Mouse (Mus musculus) kidney, adult 18-20 months (tissue): Measurements from ENCODE around the gene Lemd1.
"Not testable (repeated sequence)": the region's sequence is repeated elsewhere in the genome, so short reads cannot be mapped to it uniquely, and the experiment has no call there.

Experiments
- DNase-seq: peaks from one replicate; pipeline ENCODE4 v3.0.0; 2021

Lemd1 gene

GRCm38 (mm10) chr1:132261058-132261457 is 69.8 kb downstream of the Lemd1 start:
- DNase-seq, result no peak

- DNase-seq, result no peak
These were observed 72.4 kb downstream of the Lemd1 start for GRCm38 (mm10) chr1:132263618-132264017.

GRCm38 (mm10) chr1:132264577-132264976 is 73.3 kb downstream of the Lemd1 start:
- DNase-seq, result no peak

DNA sequence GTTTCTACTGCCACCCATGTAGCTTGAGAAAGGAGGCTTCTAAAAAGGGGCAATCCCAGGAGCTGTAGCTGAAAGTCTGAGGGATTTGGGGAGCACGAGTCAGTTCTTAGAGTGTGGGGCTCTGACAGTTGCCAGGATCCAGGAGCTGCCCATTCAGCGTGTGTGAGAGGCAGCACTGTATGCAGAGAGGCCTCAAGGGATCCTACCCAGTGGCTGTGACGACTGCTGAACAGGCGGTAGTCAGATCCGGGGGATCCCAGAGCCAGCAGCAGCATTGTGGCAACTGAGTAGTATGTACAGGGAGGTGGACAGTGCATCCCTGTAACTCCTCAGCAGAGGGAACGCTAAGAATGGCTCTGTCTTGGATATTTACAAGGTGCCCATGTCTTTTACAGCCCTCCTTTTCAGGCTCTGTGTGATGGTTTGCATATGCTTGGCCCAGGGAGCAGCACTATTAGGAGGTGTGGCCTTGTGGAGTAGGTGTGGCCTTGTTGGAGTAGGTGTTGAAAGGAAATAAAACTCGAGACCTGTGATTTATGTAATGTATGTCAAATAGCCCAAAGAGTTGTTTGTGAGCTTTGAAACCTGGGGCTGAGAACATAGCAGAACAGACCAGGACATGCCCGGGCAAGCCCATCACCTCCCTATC is 74.1 kb downstream of the Lemd1 start:
- no peak for DNase-seq

DNA sequence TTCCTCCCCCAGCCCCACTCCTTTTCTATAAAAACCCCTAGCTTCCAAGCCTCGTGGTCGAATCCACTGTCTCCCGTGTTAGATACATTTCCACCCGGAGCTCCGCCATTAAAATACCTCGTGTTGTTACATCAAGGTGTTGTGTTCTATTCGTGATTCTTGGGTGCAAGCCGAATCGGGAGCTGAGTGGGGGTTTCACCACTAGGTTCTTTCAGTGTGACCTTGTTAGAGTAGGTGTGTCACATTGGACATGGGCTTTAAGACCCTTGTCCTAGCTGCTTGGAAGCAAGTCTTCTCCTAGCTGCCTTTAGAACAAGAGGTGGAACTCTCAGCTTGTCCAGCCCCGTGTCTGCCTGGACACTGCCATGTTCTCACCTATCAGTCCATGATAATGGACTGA is 74.7 kb downstream of the Lemd1 start:
- no peak for DNase-seq

DNA sequence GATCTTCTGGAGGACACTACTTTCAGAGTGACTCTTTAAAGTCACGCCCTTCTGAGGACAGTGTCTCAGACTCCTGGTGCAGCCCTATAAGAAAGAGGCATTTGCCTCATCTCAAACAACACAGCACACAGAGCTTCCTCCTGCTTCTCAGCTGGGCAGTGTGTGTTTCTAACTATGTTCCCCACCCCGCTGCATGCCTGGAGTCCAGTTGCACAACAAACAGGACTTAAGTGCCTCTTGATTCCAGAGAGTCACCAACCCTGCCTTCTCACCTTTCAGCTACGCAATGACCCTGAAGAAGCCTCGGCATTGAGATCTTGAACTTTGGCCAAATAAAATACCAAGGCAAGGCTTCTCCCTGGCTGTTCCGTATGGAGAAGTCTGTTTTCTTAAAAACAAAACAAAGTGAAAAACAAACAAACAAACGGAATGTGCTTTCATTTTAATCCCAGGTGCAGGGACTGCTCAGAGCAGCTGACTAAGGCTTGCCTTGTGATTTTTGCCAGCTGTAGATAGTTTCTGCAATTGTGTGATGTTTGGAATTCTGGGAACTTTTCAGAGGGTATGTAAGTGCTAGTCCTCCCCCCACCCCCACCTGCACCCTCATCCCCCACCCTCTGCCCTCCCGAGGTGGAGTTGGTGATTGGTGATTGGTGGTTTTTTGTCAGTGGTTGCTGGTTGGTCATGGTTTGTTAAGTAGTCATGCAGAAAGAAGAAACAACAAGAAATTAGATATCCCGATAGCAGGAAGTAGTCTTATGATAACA is 75.7 kb downstream of the Lemd1 start:
- DNase-seq, result peak; percentile 21

GRCm38 (mm10) chr1:132267959-132268358 is 76.7 kb downstream of the Lemd1 start:
- DNase-seq, result no peak

DNA sequence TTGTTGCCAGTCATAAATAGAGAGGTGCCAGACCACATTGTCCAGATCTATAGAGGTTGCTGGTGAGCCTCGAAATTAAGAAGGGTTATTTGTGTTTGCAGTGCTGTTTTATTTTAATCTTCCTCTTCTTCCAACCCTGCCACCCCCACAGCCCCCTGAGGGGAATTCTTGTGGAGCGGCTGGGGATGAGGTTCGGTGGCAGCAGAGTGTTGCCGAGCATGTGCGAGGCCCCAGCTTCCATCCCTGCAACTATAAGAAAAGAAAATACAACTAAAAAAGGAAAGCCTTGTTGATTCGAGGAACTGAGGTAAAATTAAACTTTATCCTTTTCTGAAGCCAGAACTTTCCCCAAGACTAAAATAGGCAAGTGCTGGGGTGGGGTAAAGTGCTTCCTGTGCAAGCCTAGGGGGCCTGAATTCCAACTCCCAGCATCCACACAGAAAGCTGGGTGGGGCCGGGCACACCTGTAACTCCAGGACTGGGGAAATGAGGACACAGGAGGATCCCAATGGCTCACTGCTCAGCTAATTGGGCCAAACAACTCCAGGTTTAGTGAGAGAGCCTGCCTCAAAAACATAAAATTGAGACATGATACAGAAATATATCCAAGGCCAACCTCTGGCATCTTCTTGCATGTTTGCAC is 77.3 kb downstream of the Lemd1 start:
- no peak for DNase-seq

GRCm38 (mm10) chr1:132271237-132271636 is 80.0 kb downstream of the Lemd1 start:
- DNase-seq, result no peak

DNA sequence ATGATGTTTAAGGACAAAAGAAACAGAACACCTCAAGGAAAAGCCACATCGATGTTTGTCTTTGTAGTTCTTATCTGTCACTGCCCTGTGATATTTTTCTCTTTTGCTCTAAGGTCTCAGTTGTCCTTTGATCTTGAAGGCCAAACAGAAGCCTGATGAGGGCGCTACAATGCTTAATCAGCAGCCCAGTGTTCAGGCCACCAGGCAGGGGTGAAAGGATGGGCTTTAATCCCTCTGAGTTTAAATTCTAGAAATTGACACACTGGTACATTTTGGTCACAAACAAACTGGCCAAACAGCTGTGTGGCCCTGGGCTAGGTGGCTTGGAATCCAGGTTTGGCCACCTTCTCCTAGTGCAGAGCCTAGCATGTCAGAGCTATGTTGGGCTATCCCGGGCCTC is 85.5 kb downstream of the Lemd1 start:
- no peak for DNase-seq

DNA sequence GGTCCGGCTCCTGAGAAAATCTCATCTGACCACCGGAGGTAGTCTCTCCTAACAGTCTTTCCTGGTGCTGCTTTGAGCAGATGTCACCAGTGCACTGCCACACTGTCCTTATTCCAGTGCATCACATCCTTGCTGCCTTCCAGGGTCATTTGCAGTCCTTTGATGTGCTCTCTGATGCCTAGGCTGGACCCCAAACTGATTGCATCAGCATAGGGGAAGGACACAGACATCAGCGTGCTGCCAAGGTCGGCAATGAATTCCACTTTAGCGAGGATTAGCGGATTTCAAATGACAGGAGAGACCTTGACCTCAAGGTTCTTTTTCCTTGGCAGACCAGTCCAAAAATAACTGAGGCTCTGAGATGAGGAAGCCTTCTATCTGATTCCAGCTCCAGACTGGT is 85.9 kb downstream of the Lemd1 start:
- DNase-seq, result no peak

DNA sequence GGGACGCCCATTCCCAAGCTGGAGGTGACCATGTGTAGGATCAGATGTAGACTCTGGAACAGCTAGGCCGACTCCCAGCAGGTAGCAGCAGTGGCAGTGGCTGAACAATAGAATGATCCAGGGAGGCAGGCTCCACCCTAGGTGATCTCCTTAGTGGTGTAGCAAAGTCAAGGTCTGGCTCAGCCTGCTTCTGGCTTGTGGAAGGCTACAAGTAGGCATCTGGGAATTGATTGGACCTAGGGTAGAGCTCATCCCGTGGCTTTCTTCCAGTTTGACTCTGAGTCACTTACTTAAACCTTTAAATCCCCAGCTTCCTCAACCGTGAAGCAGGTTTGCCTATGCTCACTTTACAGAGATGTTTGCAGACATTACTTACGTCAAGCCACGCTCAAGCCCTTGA is 89.4 kb downstream of the Lemd1 start:
- not testable (repeated sequence) for DNase-seq

DNA sequence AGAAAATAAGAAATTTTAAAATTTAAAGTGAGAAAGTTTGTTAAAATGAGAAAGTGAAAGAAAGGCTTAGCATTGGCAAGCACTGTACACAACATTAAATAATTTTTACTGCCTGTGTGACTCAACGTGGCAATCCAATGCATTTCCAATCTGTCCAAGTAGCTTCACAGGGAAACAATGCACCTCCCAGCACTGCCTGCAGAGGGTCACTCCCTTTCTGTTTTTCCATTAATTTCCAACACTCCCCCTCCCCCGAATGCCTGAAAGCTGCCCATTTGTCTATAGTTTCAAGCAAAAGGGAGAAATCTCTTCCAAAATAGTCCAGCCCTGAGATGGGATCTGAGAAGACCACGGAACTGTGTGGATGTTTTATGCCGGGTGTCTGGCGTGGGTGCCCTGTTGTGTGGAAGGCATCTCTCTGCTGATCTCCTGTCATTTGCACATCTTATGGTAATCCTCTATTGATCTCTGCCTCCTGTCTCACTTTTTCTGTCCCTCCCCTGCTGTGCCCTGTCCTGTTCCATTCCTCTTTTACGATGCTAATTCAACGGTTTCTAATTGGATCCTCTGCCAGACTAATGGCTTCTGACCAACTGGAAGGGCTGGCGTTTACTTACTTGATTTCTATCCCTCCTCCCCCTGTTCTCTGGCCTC is 90.4 kb downstream of the Lemd1 start:
- DNase-seq, result no peak

GRCm38 (mm10) chr1:132282177-132282536 is 90.9 kb downstream of the Lemd1 start:
- no peak for DNase-seq

DNA sequence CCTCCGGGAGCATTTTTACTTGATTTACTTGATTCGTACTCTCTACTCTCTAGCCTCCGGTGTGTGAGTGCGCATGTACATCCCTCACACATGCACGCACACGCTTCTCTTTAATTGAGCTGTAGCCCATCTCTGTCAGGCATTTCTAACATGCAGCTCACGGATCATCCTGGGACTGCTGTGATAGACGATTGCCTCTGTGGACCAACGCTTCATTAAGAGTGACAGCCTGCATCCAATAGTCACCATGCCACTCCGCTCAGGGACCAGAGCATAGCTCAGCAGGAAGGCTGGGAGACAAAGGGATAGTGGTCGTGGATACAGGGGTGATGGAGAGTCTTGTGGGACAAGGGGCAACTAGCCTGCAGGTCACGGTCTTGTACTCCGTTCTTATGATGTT is 91.8 kb downstream of the Lemd1 start:
- no peak for DNase-seq

- DNase-seq, result no peak
These were observed 95.5 kb downstream of the Lemd1 start for GRCm38 (mm10) chr1:132286735-132287134.

- no peak for DNase-seq
These were observed 96.2 kb downstream of the Lemd1 start for GRCm38 (mm10) chr1:132287445-132287844.

DNA sequence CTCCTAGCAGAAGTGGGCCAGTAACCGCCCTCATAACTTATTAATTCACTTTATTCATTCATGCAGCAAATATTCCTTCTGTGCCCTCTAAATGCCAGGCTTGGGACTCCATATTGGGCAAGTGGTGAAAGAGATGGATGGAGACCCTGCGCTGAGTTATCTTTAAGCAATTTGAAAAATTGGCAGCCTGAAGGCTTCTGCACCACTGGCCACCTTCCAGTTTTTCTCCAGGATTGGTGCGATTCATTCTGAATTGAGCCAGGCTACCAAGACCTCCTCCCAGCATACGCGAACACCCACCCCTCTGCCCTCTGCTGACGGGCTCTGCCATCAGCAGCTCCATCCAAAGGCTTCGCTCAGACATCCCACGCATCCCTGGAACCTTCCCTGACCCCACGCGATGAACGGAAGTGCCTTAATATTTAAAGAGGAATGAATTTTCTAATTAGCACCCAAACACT is 96.8 kb downstream of the Lemd1 start:
- DNase-seq, result no peak

- no peak for DNase-seq
These were observed 98.7 kb downstream of the Lemd1 start for GRCm38 (mm10) chr1:132289965-132290364.

- no peak for DNase-seq
These were observed 99.9 kb downstream of the Lemd1 start for GRCm38 (mm10) chr1:132290921-132291675.

GRCm38 (mm10) chr1:132291706-132292105 is 100.5 kb downstream of the Lemd1 start:
- DNase-seq, result no peak

- no peak for DNase-seq
These were observed 101.3 kb downstream of the Lemd1 start for GRCm38 (mm10) chr1:132292318-132293129.
